Mouse (Mus musculus): ENCODE results near the gene Spag7. TPM values are rescaled to one million over a fixed set of nuclear protein-coding genes. Genes with fewer than 3 reads are reported as not detected.
A peak's percentile ranks its signal among the peaks of the same experiment; 100 is the strongest.

Gene Spag7
- polyA plus RNA-seq, 1 experiment from 2014 or later: 149 TPM

DNA sequence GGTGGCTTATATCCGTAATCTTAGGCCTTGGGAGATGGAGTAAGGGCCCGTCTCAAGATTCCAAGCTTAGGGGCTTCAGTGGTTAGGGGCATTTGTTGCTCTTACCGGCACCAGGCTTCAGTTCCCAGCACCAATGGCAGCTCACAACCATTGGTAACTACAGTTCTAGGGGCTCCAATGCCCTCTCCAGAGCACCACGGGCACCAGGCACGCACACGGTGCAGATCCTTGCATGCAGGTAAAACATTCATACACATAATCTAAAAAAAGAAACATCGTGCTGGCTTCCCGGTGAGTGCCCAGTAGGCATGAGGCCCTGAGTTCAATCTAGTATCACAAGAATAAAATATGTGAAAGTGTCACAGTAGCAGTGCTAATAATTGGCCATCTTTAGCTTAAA is 6.1 kb downstream of the Spag7 start:
- Histone ChIP-seq H3K27ac (no peak overlapping the region), H3K4me1 (peaks cover 10% of the 10 kb centered on the region), H3K36me3 (replicated peaks) (peaks cover 47% of the 10 kb centered on the region), H3K4me2 (no peak overlapping the region), H3K9ac (no peak overlapping the region), H3K9me3 (no peaks in the 10 kb centered on the region), H3K27me3 (no peaks in the 10 kb centered on the region), H3K4me3 (replicated peaks) (no peak overlapping the region)
- WGBS: 88% methylated on average over 8 of the region's 8 CpGs
- no peak for ATAC-seq (ENCODE audit: low FRiP score)

DNA sequence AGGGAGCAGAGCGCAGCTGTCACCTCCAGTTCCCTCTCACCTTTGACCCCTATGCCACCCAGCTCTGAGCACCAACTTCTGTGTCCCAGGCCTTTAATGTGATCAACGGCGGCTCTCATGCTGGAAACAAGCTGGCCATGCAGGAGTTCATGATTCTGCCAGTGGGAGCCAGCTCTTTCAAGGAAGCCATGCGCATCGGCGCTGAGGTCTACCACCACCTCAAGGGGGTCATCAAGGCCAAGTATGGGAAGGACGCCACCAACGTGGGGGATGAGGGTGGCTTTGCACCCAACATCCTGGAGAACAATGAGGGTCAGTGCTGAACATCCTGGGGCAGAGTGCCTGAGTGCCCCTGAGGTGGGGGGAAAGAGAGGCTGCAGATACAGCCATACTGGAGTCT is 8.6 kb downstream of the Spag7 start:
- peaks cover 15% of the 10 kb centered on the region for H3K4me1 ChIP-seq
- ATAC-seq (ENCODE audit: low FRiP score): no peak
- peaks cover 40% of the 10 kb centered on the region for H3K36me3 ChIP-seq (replicated peaks)
- H3K9ac ChIP-seq: no peak overlapping the region
- H3K27me3 ChIP-seq: peaks cover 3% of the 10 kb centered on the region; the same call in 1 of the 2 replicates
- H3K4me3 ChIP-seq (replicated peaks): no peak overlapping the region
- no peak overlapping the region for H3K4me2 ChIP-seq
- H3K9me3 ChIP-seq: no peaks in the 10 kb centered on the region
- 87% methylated on average over 8 of the region's 8 CpGs for WGBS
- no peak overlapping the region for H3K27ac ChIP-seq

DNA sequence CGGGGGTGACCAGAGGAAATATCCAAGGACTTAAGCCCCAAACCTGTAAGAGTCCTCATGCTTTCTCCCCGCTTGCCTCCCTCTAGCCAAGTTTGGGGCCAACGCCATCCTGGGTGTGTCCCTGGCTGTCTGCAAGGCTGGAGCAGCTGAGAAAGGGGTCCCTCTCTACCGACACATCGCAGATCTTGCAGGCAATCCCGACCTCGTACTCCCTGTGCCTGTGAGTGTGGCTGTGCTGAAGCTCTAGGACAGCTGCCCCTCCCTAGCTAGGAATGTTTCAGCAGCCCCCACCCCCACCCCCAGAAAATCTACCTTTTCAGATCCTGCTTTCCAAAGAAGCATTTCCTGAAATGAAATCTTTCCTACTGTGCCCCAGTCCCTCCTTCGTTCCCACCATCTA is 10.3 kb downstream of the Spag7 start:
- H3K4me2 ChIP-seq: no peak overlapping the region
- H3K27me3 ChIP-seq: peaks cover 3% of the 10 kb centered on the region; the same call in 1 of the 2 replicates
- no peak overlapping the region for H3K9ac ChIP-seq

GRCm38 (mm10) chr11:70658521-70658920 is 10.7 kb downstream of the Spag7 start:
- Histone ChIP-seq H3K4me2 (no peak overlapping the region), H3K27ac (no peak overlapping the region), H3K9me3 (no peaks in the 10 kb centered on the region), H3K4me1 (peaks cover 19% of the 10 kb centered on the region), H3K4me3 (replicated peaks) (no peak overlapping the region), H3K27me3 (peaks cover 3% of the 10 kb centered on the region; the same call in 1 of the 2 replicates), H3K36me3 (replicated peaks) (peaks cover 21% of the 10 kb centered on the region), H3K9ac (no peak overlapping the region)
- 84% methylated on average over 5 of the region's 5 CpGs for WGBS
- no peak for ATAC-seq (ENCODE audit: low FRiP score)

More for the DNA sequence above, 10.3 kb downstream of the Spag7 start:
- Histone ChIP-seq H3K4me3 (replicated peaks) (no peak overlapping the region), H3K4me1 (peaks cover 19% of the 10 kb centered on the region), H3K27ac (no peak overlapping the region), H3K36me3 (replicated peaks) (peaks cover 25% of the 10 kb centered on the region), H3K9me3 (no peaks in the 10 kb centered on the region)
- no peak for ATAC-seq (ENCODE audit: low FRiP score)
- WGBS: 75% methylated on average over 8 of the region's 8 CpGs

DNA sequence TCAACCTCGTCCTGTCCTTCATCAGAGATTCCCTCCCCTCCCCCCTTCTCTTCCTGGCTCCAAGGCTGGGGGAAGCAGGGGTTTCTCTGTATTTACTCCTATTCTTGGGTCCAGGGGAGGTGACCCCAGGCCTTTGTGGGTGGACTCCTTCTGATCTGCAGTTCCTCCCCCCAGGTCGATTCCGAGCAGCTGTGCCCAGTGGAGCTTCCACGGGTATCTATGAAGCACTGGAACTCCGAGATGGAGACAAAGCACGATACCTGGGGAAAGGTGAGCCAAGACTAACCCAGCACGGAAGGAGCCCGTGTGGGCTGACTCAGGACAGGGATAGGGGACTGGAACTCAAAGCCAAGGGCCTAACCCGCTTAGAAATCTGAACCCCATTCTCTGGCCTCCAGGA is 11.2 kb downstream of the Spag7 start:
- no peak overlapping the region for H3K4me3 ChIP-seq (replicated peaks)
- no peak for ATAC-seq (ENCODE audit: low FRiP score)

GRCm38 (mm10) chr11:70657573-70657972 is 11.6 kb downstream of the Spag7 start:
- Histone ChIP-seq H3K36me3 (replicated peaks) (peaks cover 13% of the 10 kb centered on the region), H3K27me3 (peaks cover 3% of the 10 kb centered on the region; the same call in 1 of the 2 replicates), H3K9me3 (no peaks in the 10 kb centered on the region), H3K4me2 (no peak overlapping the region), H3K27ac (no peak overlapping the region), H3K4me3 (replicated peaks) (no peak overlapping the region), H3K4me1 (peaks cover 26% of the 10 kb centered on the region), H3K9ac (no peak overlapping the region)
- WGBS: 64% methylated on average over 6 of the region's 6 CpGs
- no peak for ATAC-seq (ENCODE audit: low FRiP score)

More for the DNA sequence above, 11.2 kb downstream of the Spag7 start:
- 59% methylated on average over 9 of the region's 9 CpGs for WGBS
- Histone ChIP-seq H3K9me3 (no peaks in the 10 kb centered on the region), H3K27ac (no peak overlapping the region), H3K27me3 (peaks cover 3% of the 10 kb centered on the region; the same call in 1 of the 2 replicates), H3K4me2 (no peak overlapping the region), H3K36me3 (replicated peaks) (peaks cover 15% of the 10 kb centered on the region), H3K4me1 (peaks cover 22% of the 10 kb centered on the region), H3K9ac (no peak overlapping the region)

GRCm38 (mm10) chr11:70656964-70657363 is 12.3 kb downstream of the Spag7 start, which contains the start of gene Eno3:
Gene Eno3, plus strand, starts transcription at chr11:70657202.
- ATAC-seq (ENCODE audit: low FRiP score): no peak
- peaks cover 32% of the 10 kb centered on the region for H3K4me1 ChIP-seq

GRCm38 (mm10) chr11:70656456-70656927 is 12.7 kb downstream of the Spag7 start:
- peak overlapping the region; percentile 97 for H3K9ac ChIP-seq
- H3K4me1 ChIP-seq: peaks cover 34% of the 10 kb centered on the region
- ATAC-seq (ENCODE audit: low FRiP score): no peak
- H3K27ac ChIP-seq: peak overlapping the region; percentile 98
- peak overlapping the region; percentile 96 for H3K4me2 ChIP-seq
- WGBS: 4% methylated on average over 16 of the region's 16 CpGs
- H3K9me3 ChIP-seq: no peaks in the 10 kb centered on the region
- H3K36me3 ChIP-seq (replicated peaks): peaks cover 12% of the 10 kb centered on the region
- peak overlapping the region; percentile 98 for H3K4me3 ChIP-seq (replicated peaks)
- H3K27me3 ChIP-seq: peaks cover 3% of the 10 kb centered on the region; the same call in 1 of the 2 replicates

More at GRCm38 (mm10) chr11:70656964-70657363, 12.3 kb downstream of the Spag7 start, which contains the start of gene Eno3:
- Histone ChIP-seq H3K9ac (peak within 1 kb of the TSS; percentile 97), H3K36me3 (replicated peaks) (peaks cover 13% of the 10 kb centered on the region), H3K9me3 (no peaks in the 10 kb centered on the region), H3K4me2 (peak within 1 kb of the TSS; percentile 96), H3K27me3 (peaks cover 3% of the 10 kb centered on the region; the same call in 1 of the 2 replicates), H3K4me3 (replicated peaks) (peak within 1 kb of the TSS; percentile 98), H3K27ac (peak within 1 kb of the TSS; percentile 98)
- 9% methylated on average over 3 of the region's 3 CpGs for WGBS

- Histone ChIP-seq H3K4me2 (peak overlapping the region; percentile 96), H3K9ac (peak overlapping the region; percentile 97), H3K9me3 (no peaks in the 10 kb centered on the region), H3K4me1 (peaks cover 38% of the 10 kb centered on the region), H3K27me3 (peaks cover 3% of the 10 kb centered on the region; the same call in 1 of the 2 replicates), H3K27ac (peak overlapping the region; percentile 98), H3K4me3 (replicated peaks) (peak overlapping the region; percentile 98), H3K36me3 (replicated peaks) (peaks cover 18% of the 10 kb centered on the region)
- ATAC-seq (ENCODE audit: low FRiP score): no peak
- WGBS: under 1% methylated on average over 61 of the region's 61 CpGs
Measured at GRCm38 (mm10) chr11:70655571-70656455, 13.4 kb downstream of the Spag7 start.

- H3K9ac ChIP-seq: peak overlapping the region; percentile 97
- WGBS: under 1% methylated on average over 48 of the region's 48 CpGs
- peak overlapping the region; percentile 96 for H3K4me2 ChIP-seq
- peak overlapping the region; percentile 98 for H3K4me3 ChIP-seq (replicated peaks)
- no peaks in the 10 kb centered on the region for H3K9me3 ChIP-seq
- peaks cover 43% of the 10 kb centered on the region for H3K4me1 ChIP-seq
- H3K36me3 ChIP-seq (replicated peaks): peaks cover 25% of the 10 kb centered on the region
- H3K27me3 ChIP-seq: peaks cover 3% of the 10 kb centered on the region; the same call in 1 of the 2 replicates
- H3K27ac ChIP-seq: peak overlapping the region; percentile 98
- ATAC-seq (ENCODE audit: low FRiP score): peak; percentile 66
Measured at GRCm38 (mm10) chr11:70654923-70655570, 14.2 kb downstream of the Spag7 start.

DNA sequence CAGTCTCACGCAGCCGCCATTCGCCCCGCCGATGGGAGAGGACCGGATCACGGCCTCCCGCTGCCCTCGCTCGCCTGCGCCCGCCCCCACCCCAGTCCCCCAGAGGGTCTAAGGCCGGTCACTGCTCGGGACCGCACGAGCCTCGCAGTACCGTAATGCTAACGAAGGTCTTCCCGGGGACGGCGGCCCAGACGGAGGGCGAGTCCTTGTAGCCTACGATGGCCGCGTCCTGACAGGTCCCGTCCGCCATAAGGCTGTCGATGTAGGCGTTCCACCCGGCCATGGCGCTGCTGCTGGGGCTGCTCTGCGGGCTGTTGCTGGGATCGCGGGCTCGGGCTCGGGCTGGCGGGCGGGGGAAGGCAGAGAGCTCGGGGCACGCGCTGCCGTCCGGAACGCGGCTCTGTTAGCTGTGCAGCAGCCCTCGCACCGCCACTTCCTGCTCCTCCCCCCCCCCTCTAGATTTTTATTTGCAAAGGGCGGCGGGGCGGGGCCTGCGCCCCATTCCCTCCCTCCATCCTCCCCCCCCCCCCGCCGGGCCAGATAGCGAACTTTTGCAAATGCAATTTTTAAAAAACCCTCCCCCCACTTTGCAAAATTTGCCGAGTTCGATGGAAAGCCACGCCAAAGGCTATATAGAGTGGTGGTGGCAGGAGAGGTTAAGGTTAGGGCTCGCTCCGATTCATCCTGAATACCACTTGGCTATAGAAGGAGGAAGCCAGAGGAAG is 14.9 kb downstream of the Spag7 start, which contains the start of gene Pfn1:
Gene Pfn1 (minus strand): TSS at position 447 of the 725 bp plus-strand sequence.
- peaks cover 32% of the 10 kb centered on the region for H3K36me3 ChIP-seq (replicated peaks)
- H3K9ac ChIP-seq: peak within 1 kb of the TSS; percentile 97
- under 1% methylated on average over 56 of the region's 61 CpGs for WGBS
- ATAC-seq (ENCODE audit: low FRiP score): peak; percentile 49
- H3K4me3 ChIP-seq (replicated peaks): peak within 1 kb of the TSS; percentile 98
- peaks cover 3% of the 10 kb centered on the region; the same call in 1 of the 2 replicates for H3K27me3 ChIP-seq
- peak within 1 kb of the TSS; percentile 96 for H3K4me2 ChIP-seq
- no peaks in the 10 kb centered on the region for H3K9me3 ChIP-seq
- peak within 1 kb of the TSS; percentile 98 for H3K27ac ChIP-seq
- peaks cover 44% of the 10 kb centered on the region for H3K4me1 ChIP-seq
